Mouse (Mus musculus): Measurements from ENCODE around the gene Iqschfp.

Iqschfp gene

DNA sequence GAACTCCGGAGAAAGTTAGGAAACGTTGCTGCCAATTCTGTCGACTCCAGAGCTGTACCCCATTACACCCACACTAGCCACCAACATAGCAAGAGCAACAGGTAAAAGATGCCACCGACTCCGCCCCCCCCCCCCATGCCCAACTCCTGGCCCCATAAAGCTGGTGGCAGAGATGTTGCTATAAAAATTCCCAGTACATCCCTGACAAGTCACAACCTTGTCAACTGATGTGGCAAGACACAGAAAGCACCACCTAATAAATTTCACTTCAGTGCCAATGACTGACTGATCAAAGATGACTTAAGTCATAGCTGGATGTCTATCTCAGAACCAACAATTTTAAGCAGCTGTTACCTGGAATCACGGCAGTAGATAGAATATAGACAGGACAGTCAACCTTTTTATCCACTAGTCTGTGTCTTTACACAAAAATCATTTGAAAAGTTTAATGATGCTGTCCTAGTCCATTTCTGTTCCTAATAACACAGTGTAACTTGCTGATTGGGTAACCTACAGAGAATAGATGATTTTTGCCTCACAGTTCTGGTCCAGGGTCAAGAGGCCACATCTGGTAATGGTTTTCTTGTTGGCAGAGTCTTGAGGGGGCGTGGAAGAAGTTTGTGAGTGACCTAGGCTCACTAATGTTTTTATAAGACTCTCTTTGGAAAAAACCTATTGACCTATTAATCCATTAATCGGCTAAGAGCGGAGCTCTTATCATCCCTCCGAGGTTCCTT, 561.9 kb downstream of the Iqschfp start:
- DNase-seq: no peak

DNA sequence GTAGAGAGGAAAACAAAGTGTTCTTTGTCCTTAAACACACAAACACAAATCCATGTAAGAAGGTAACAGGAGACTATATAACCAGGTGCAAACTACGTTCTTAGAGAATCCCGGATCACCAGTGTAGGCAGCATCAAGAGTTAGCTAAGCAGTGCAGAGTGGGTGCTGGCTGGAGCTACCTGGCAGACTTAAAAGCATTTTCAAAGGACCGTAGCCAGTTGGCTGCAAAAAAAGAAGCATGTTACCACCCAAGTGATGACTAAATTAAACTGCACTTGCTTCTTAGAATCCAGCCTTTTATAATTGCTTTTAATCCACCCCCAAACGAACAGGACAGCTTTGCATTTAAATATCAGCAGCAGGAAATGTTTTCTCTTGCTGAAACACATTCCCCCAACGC, 574.6 kb downstream of the Iqschfp start:
- no peak for DNase-seq

DNA sequence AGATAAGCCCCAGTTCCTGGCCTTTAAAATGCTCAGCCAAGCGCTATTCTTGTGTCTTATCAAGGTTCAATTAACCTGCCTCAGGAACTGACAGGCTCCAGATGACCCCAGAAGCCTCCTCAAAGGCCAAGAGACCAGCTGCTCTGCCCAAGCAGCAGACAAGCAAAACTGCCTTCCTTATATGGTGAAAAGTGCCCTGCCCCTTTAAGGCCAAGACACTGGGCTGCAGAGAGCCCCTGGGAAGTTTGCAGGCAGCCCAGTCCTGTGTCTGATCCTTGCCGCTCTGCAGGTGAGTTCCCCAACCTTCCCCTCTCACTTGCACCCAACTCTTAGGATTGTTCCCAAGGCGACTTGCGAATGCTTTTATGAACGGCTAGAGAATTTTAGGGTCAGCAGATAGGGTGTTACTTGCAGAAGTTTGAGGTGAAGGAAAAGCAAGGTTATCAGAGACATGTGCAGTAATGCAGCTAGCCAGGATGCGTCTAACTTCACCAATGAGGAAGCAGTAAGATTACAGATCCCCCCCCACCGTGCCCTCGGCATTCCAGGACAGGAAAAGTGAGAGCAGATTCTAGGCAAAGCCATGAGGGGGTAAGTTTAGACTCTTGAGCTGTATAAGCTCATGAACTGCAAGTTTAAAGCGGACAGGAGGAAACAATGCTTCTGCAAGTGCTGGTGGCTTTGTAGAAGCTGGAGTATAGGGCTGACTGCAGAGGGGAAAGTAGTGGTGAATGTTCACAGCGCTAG, 576.1 kb downstream of the Iqschfp start:
- DNase-seq: peak; percentile 28 to 52

DNA sequence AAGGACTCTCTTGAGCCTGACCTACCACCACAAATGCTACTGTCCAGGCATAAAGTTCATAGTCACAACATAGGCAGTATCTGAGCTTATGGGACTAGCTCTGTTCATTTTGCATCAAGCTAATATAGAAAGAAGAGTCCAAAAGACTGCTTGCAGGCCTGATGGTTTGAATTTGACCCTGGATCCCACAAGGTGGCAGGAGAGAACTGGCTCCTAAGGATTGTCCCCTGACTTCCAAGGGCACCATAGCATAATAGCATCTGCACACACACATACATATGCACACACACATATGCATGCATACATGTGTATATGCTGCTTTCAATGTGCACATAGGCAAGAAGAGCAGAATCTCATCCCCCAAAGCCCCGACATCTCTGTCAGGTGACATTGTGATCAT, 577.6 kb downstream of the Iqschfp start:
- peak; percentile 18 to 22 for DNase-seq

DNA sequence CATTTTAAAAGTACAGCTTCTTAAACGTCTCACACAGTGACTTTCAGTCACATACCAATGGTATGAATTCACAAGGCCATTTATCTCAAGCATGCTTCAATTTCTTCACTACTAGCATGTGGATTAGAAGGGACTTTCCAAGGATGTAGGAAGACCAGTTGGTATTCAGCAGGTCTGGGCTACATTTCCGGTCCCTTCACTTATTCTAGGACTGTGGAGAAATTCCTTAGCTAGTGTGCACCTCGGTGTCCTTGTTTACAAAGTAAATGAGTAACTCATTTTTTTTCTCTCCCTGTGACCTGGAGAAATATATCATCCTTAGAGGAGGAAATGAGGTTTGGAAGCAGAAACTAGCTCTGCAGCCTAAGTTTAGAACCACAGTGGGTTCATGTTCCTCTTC, 578.0 kb downstream of the Iqschfp start:
- peak; percentile 23 to 61 for DNase-seq

DNA sequence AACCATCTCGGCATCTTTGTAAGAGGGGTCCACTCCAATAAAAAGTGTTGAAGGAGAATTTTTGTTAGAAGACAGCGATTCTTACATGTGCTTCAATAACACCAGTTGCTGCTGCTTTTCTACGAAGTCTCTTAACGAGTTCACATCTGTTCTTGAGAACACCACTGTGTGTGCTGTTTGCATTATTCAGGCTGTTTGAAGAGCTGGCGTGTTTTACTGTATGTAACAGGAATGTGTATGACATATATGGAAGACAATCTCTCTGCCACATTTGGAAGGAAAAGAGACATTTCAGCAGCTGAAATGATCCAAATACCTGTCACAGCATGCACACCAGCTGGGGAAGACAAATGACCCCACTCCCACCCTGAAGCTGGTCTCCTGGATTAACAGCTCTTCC, 578.6 kb downstream of the Iqschfp start:
- DNase-seq: no peak

DNA sequence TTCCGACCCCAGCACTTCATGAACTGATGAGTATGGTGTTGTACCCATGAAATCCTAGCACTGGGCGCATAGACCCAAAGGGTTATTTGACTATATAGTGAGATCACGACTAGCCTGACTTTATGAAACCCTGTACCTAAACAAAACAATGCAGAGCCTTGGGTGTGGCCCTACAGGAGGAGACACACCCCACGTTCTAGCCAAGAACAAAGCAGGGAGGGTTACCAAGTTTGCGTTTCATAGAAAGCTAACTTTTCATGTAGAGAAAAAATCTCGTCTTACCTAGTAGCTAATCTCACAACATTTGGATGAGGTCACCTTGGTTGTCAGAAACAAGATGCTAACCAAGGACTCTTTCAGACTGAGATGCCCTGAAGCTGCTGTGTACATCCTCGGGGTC, 584.3 kb downstream of the Iqschfp start:
- no peak for DNase-seq

DNA sequence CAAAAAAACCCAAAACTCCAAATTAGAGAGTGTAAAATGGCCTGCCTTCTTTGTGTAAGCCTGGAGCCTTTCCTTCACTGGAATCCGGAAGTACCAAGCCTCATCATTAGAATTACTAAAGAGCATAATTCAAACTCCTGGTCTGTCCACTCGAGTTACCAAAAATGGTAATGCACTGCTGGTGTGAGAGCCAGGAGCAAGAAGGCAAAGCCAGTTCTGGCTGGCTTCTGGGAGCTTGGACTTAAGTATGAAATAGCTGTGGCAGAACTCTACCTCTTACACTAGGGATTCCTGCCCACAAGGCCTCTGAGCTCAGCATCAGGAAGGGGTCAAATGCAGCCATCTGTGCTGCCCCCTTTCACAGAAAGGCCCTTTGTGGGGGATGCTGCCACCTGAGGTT, 585.4 kb downstream of the Iqschfp start:
- DNase-seq: peak; percentile 35 to 67

DNA sequence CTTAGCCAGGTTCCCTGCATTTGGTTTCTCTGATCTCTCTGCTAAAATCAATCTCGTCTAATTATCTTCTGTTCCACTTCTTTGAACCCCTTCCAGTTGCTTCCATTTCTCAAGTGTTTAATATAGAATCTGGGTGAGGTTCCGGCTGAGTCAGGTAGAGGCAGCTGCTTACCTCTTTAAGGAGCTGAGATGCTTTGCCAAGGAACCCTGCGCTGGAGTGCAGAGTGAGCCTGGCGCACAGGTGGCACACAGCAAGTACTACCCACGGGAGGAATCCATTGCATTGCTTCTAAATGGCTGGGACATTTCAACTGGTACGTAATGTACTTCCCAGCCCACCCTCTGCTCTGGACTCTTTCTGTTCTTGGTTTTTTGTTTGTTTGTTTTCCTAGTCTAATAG, 587.2 kb downstream of the Iqschfp start:
- DNase-seq: no peak

DNA sequence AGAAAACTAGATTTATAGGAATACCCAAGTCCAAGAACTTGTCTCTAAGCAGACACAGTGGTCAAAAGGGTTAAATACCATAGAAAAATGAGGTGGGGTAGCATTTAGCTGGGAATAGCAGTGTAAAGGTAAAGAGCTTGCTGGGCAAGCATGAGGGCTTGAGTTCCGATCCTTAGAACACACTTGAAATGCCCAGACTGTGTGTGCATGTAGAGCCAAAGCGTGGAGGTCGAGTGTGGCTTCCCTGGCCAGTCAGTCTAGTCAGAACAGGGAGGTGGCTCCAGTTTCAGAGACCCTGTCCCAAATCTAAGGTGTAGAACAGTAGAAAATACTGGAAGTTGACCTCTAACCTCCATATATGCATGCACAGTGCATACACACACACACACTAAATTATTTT, 591.5 kb downstream of the Iqschfp start:
- no peak for DNase-seq

DNA sequence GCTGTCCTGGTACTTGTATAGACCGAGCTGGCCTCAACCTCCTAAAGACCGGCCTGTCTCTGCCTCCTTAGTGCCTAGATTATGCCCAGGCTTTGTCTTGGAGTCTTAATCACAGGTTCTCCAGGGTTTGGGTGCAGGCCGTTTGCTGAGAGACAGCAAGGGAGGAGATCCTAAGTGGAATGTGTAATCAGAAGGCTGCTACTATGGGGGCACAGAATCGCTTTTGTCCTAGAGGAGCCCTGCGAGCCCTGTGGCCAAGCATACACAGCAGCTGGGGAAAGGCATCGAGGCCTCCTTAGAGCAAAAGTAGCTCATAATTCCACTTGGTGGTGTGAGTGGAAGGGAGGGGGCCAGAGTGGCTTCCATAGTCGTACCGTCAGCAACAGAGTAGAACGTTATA, 592.0 kb downstream of the Iqschfp start:
- no peak for DNase-seq

DNA sequence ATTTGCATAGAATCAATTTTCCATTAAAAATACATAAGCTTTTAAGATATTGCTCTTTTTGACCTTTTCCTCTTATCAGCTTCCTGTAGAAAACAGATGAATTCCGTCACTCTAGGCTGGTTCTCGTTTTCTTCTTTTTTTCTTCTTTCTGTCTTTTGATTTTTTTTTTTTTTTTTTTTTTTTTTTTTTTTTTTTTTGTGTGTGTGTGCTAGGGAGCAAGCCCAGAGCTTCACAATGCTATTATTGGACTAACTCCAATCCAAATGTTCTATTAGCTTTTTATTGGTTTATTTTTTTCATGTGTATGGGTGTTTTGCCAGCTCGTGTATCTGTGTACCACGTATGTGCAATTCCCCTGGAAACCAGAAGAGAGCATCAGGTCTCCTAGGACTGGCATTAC, 592.5 kb downstream of the Iqschfp start:
- no peak for DNase-seq

DNA sequence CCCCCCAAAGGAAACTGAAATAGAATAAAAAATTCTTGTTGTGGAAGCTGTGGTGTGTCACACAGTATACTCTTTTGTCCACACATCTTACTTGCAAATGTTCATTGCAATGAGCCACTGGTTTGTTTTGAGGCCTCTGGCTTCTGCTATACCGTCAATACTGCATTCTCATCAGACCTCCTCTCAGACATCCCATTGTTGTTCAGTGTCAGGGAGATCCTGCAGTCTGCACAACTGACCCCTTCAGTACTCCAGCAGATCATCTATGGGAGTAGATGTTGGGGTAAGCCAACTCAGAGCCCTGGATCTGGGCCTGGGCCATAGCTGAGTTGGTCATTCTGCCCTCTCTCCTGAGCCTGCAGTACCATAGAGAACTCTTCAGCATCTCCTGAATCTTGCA, 595.6 kb downstream of the Iqschfp start:
- no peak for DNase-seq

DNA sequence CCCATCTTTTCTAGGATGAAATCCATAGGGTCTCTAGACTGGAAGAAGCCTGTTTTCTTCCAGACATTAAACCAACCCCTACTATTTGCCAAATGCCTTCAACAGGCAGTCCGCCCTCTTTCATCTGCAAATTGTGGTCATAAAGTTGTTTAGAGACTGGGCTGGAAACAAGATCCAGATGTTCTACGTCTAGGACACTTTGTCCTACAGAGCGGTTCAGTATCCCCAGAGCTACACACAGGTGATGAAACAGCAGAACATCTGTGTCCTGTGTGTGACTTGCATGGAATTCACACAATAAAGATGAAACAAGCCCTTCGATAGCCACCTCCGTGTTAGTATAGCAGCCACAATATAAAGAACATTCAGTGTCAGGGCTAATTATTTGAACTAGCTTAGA, 596.3 kb downstream of the Iqschfp start:
- no peak for DNase-seq

DNA sequence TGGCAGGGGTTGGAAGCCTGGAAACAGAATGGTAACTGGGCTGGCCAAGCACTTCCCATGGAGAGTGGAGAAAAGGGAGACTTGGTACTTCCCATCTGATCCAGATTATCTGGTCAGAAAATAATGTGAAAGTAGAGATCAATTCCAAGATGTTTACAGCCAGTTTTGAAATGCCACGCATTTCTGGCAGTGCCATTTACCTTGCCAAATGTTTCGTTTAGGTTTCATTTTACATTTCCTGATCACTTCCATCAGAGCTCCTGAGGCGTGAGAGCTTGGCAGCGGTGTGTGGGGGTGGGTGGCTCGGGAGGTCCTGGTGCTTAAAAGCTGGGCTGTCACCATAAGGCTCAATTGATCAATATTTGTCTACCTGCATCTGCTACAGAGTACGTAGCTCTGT, 599.5 kb downstream of the Iqschfp start:
- DNase-seq: no peak

DNA sequence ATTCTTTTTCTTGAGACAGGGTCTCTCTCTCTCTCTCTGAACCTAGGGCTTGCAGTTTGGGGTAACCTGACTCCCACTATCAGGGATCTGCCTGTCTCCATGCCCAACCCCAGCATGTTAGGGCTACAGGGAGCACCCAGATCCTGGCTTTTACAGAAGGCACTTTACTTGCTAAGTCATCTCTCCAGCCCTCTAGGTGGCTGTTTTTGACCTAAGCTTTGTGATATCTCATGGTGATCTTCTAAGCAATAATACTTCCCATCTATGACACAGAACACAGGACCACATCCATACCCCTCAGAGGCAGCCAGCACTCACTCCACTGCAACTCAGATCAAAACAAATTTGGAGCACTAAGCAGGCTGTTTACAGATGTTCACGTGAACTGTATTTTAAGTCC, 600.0 kb downstream of the Iqschfp start:
- DNase-seq: no peak

DNA sequence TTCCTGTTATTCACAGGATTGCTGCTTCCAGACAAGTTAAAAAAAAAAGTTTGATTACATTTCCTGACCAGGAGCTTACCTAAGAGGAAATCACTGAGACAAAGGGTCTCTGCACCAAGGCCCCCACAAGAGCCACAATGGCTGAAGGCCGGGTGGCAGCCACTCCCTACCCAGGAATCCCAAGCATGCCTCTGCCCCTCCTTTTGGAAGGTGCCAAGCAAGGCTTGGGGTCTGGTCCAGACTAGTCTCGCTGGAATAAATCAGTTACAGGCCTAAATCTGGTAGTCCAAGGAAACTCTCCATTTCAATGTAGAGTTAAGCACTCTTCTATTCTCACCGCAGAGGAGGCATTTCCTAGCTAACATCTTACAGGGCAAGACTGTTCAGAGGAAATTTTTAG, 600.5 kb downstream of the Iqschfp start:
- peak; percentile 41 to 59 for DNase-seq

DNA sequence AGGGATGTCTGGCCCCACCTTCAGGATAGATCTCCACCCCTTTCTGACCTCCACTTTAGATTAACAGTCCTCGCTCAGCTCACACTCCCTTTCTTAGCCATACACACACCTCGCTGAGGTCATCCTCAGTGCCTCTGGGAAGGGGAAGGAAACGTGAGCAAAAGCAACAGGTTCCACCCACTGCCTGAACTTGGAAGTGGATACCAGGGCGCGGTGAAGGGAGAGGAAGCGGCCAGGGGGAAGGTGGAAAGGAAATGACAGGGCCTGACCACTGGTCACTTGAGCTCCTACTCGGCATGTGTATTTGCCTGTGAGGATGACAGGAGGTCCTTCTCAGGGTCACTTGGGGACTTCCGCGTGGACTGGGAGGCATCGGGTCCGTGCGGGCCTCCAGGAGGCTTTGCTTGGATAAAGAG, 601.1 kb downstream of the Iqschfp start:
- peak; percentile 67 to 83 for DNase-seq

DNA sequence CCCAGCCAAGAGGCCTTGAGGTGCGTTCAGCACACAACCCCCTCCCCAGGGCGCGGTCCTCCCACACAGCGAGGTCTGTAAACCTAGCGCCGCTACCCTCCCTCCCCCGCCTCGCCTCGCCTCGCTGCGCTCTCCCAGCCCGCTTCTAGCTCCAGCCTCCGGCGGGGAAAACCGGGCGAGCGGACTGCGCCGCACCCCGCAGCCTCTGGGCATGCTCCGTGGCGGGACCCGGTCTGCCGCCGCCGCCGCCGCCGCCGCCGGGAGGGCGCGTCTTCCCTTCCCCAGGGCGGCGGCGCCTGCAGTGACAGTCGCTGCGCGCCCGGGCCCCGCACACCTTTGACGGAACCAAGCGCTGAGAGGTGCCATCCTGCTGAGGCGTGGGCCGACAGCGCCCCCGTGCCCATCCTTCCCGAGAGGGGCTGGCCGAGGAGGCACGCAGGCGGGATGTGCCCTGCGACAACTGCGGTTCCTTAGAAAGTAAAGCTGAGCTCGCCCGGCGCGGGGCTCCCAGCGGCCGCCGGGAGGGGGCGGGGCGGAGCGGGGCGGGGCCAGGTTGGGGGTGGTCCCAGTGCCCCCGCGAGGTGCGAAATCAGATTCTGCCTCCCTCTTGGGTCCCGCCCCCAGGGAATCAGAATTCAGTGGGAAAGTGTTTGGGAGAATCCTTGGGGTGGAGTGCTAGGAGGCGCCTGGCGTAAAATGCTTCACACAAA, 601.7 kb downstream of the Iqschfp start:
- DNase-seq: peak; percentile 83 to 84

DNA sequence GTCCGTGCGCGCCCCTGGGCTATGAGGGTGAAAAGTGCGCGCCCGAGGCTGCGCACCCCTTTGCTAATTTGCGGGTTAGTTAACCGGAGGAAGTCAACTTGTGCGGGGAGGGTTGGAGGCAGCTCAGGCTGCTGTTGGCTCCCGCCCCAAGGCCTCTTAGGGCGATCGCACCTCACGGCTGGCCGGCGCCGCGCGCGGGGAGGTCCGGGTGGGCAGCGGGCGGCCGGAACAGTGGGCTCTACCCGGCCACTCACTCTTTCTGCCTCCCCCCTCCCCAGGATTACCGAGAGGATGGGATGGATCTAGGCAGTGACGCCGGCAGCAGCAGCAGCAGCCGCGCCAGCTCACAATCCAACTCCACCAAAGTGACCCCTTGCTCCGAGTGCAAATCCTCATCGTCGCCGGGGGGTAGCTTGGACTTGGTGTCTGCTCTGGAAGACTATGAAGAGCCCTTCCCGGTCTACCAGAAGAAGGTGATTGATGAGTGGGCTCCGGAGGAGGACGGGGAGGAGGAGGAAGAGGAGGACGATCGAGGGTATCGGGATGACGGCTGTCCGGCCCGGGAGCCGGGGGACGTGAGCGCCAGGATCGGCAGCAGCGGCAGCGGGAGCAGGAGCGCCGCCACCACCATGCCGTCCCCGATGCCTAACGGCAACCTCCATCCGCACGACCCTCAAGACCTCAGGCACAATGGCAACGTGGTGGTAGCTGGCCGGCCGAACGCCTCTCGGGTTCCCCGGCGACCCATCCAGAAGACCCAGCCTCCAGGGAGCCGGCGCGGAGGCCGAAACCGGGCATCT, 602.5 kb downstream of the Iqschfp start:
- peak in 1 of 2 experiments; percentile 30 for DNase-seq

DNA sequence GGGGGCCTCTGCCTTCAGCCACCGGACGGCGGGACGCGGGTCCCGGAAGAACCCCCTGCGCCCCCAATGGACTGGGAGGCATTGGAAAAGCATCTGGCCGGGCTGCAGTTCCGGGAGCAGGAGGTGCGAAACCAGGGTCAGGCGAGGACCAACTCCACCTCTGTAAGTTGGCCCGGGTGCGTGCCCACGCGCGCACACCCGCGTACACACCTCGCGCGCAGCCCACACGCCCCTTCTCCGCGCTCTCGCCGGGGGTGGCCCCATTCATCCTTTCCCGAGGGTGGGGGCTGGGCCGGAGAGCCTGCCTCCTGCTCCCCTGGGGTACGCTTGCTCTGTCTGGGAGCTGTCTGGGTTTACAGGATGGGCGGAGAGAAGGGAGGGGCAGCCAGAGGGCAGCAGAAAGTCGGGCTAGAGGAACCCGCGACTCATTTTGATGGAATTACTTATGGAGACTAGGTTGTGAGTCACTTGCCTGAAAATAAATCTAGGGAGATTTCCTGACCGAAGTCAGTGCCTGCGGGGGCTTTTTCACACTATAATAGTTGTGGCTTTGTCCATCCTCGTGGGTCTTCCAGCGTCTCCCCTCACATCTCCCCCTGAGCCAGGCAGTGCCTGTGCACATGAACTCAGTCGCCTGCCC, 603.2 kb downstream of the Iqschfp start:
- peak; percentile 47 to 62 for DNase-seq

DNA sequence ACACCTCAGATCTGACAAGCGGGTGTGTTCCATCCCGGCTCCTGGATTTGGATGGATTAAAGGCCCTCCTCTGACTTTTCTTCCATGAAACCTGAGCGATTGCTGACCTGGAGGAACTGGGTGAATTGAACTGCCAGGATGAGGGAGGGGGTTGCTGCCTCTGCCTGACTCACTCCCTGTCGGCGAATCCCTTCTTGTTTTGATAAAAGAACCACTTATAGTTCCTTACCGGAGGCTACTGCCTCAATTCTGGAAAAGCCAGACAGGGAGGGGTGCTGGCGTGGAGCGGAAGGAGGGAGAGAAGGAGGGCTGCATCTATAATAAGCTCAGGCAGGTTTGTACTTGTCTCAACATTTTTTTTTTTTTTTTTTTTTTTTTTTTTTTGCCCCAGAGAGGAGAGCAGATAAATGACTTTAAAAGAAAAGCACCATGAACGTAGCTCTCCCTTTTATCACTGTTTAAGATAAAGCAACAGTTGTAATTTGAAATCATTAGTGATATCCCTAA, 603.8 kb downstream of the Iqschfp start:
- peak in 1 of 2 experiments; percentile 34 for DNase-seq

Data from kidney, adult 8-10 months (tissue).